Mouse (Mus musculus) Muller cell, postnatal 12 days (primary cell): Measurements from ENCODE around the gene Fbp2.
A peak's percentile ranks its signal among the peaks of the same experiment; 100 is the strongest.
"Not testable (repeated sequence)": the region's sequence is repeated elsewhere in the genome, so short reads cannot be mapped to it uniquely, and the experiment has no call there.

ENCODE experiments used
- DNase-seq: peaks from one replicate; pipeline ENCODE4 v3.0.0-alpha.2; 2015; ENCODE audit errors: inconsistent ontology term

Gene Fbp2

GRCm38 (mm10) chr13:62865651-62866315 is 7.6 kb upstream of the Fbp2 start:
- peak; percentile 41 for DNase-seq

- no peak for DNase-seq
Measured at GRCm38 (mm10) chr13:62863771-62864170, 5.5 kb upstream of the Fbp2 start.

GRCm38 (mm10) chr13:62862875-62863274 is 4.7 kb upstream of the Fbp2 start:
- no peak for DNase-seq

GRCm38 (mm10) chr13:62860068-62860467 is 1.8 kb upstream of the Fbp2 start:
- DNase-seq = no peak

- DNase-seq = not testable (repeated sequence)
Measured at GRCm38 (mm10) chr13:62859251-62859650, 1.0 kb upstream of the Fbp2 start.

GRCm38 (mm10) chr13:62856850-62857249 is 1.4 kb downstream of the Fbp2 start:
- no peak for DNase-seq

GRCm38 (mm10) chr13:62856305-62856675 is 1.9 kb downstream of the Fbp2 start:
- peak; percentile 81 for DNase-seq

- DNase-seq = no peak
Measured at GRCm38 (mm10) chr13:62855396-62856304, 2.6 kb downstream of the Fbp2 start.

- peak; percentile 47 for DNase-seq
Measured at GRCm38 (mm10) chr13:62854666-62855065, 3.6 kb downstream of the Fbp2 start.

- no peak for DNase-seq
Measured at GRCm38 (mm10) chr13:62833341-62833740, 24.9 kb downstream of the Fbp2 start.

- no peak for DNase-seq
Measured at GRCm38 (mm10) chr13:62832239-62832638, 26.0 kb downstream of the Fbp2 start.

GRCm38 (mm10) chr13:62815705-62816104 is 42.5 kb downstream of the Fbp2 start:
- not testable (repeated sequence) for DNase-seq

- DNase-seq = peak; percentile 6
Measured at GRCm38 (mm10) chr13:62812713-62813112, 45.5 kb downstream of the Fbp2 start.

- not testable (repeated sequence) for DNase-seq
Measured at GRCm38 (mm10) chr13:62807981-62808380, 50.2 kb downstream of the Fbp2 start.
